Mouse (Mus musculus) left cerebral cortex, postnatal 25 days (tissue): ENCODE data around the gene Gsta4. TPM values are rescaled to one million over a fixed set of nuclear protein-coding genes. Genes with fewer than 3 reads are reported as not detected.
A peak's percentile ranks its signal among the peaks of the same experiment; 100 is the strongest.
"Not testable (repeated sequence)": the region's sequence is repeated elsewhere in the genome, so short reads cannot be mapped to it uniquely, and the experiment has no call there.

Experiments used
- DNase-seq, 2 experiments: peaks; one replicate each; pipeline ENCODE4 v3.0.0; 2022; ENCODE audit warnings: low spot score in 2 of 2, mixed read lengths in 1 of 2
- intact Hi-C: fragments of 180-260 bp; cut with DNase I; formaldehyde crosslinking; loops from one replicate; pipeline ENCODE4 v1.15.1; 2025
- total RNA-seq, 2 experiments: library from RNA; stranded (reverse); gene quantifications; 2 replicates each; pipeline ENCODE4 v1.2.3; 2021

Gsta4 gene
- total RNA-seq: 10 to 100 TPM; 34.1 to 36.3 TPM

- DNase-seq, intact Hi-C loops: not testable (repeated sequence)
These were observed at the start of gene Gsta4 for GRCm38 (mm10) chr9:78182474-78182873. Gene Gsta4 (plus strand): TSS chr9:78182774.

GRCm38 (mm10) chr9:78135658-78136057 lies 46.9 kb upstream of the Gsta4 start:
- DNase-seq: no peak
- intact Hi-C loops: no loop called here

- intact Hi-C loops: no loop called here
- no peak for DNase-seq
These were observed 44.4 kb upstream of the Gsta4 start for GRCm38 (mm10) chr9:78138044-78138676.

- intact Hi-C loops: no loop called here
- DNase-seq: no peak
These were observed 43.1 kb upstream of the Gsta4 start for GRCm38 (mm10) chr9:78139463-78139862.

GRCm38 (mm10) chr9:78146099-78146498 lies 36.5 kb upstream of the Gsta4 start:
- intact Hi-C loops: loop anchor here (2.0 kb wide), 1 partner anchor 33 kb away; no protein-coding TSS in a partner anchor
- peak; percentile 32 to 56 for DNase-seq

- intact Hi-C loops: loop anchor here (2.0 kb wide), 1 partner anchor 34 kb away; no protein-coding TSS in a partner anchor
- DNase-seq: peak; percentile 39 to 60
These were observed 35.9 kb upstream of the Gsta4 start for GRCm38 (mm10) chr9:78146627-78147026.

- DNase-seq: no peak
- intact Hi-C loops: no loop called here
These were observed 34.4 kb upstream of the Gsta4 start for GRCm38 (mm10) chr9:78148149-78148548.

GRCm38 (mm10) chr9:78149770-78150169 lies 32.8 kb upstream of the Gsta4 start:
- intact Hi-C loops, DNase-seq: not testable (repeated sequence)

GRCm38 (mm10) chr9:78154211-78154977 lies 28.2 kb upstream of the Gsta4 start:
- intact Hi-C loops: loop anchor here (2.0 kb wide), 1 partner anchor 42 kb away; no protein-coding TSS in a partner anchor
- DNase-seq: no peak

GRCm38 (mm10) chr9:78157221-78157620 lies 25.4 kb upstream of the Gsta4 start:
- DNase-seq: no peak
- intact Hi-C loops: no loop called here

GRCm38 (mm10) chr9:78163291-78163690 lies 19.3 kb upstream of the Gsta4 start:
- intact Hi-C loops: no loop called here

GRCm38 (mm10) chr9:78164741-78165140 lies 17.8 kb upstream of the Gsta4 start:
- no peak for DNase-seq
- intact Hi-C loops: no loop called here

More at GRCm38 (mm10) chr9:78163291-78163690, 19.3 kb upstream of the Gsta4 start:
- no peak for DNase-seq

GRCm38 (mm10) chr9:78165454-78165853 lies 17.1 kb upstream of the Gsta4 start:
- no peak for DNase-seq
- intact Hi-C loops: no loop called here

GRCm38 (mm10) chr9:78166694-78167452 lies 15.7 kb upstream of the Gsta4 start:
- intact Hi-C loops: no loop called here
- DNase-seq: no peak

- intact Hi-C loops: no loop called here
- DNase-seq: no peak
These were observed 15.1 kb upstream of the Gsta4 start for GRCm38 (mm10) chr9:78167453-78167969.

GRCm38 (mm10) chr9:78168864-78169263 lies 13.7 kb upstream of the Gsta4 start:
- DNase-seq: no peak
- intact Hi-C loops: no loop called here

- intact Hi-C loops: loop anchor here (2.0 kb wide), 1 partner anchor 61 kb away; no protein-coding TSS in a partner anchor
- no peak for DNase-seq
These were observed 8.6 kb upstream of the Gsta4 start for GRCm38 (mm10) chr9:78174016-78174415.

- not testable (repeated sequence) for DNase-seq
- intact Hi-C loops: loop anchor here (1.0 to 2.0 kb wide), 2 partner anchors 62 to 425 kb away; no protein-coding TSS in a partner anchor
These were observed 7.7 kb upstream of the Gsta4 start for GRCm38 (mm10) chr9:78174925-78175276.

GRCm38 (mm10) chr9:78175277-78176200 lies 7.0 kb upstream of the Gsta4 start:
- peak; percentile 95 to 97 for DNase-seq
- intact Hi-C loops: loop anchor here (1.0 to 2.0 kb wide), 2 partner anchors 63 to 425 kb away; no protein-coding TSS in a partner anchor
